Mouse (Mus musculus): Measurements from ENCODE around the gene Hcrtr2.

The Hcrtr2 gene

GRCm38 (mm10) chr9:76235945-76236503 is 87.6 kb downstream of the Hcrtr2 start:
- in situ Hi-C loops (cut with MboI, MseI) = loop anchor here (25.0 kb wide), 1 partner anchor 474 kb away; no protein-coding TSS in a partner anchor

- in situ Hi-C loops (cut with MboI, MseI) = loop anchor here (25.0 kb wide), 1 partner anchor 473 kb away; no protein-coding TSS in a partner anchor
Observed at GRCm38 (mm10) chr9:76234899-76235298, 88.8 kb downstream of the Hcrtr2 start.

GRCm38 (mm10) chr9:76230400-76230799 is 93.3 kb downstream of the Hcrtr2 start:
- in situ Hi-C loops (cut with MboI, MseI) = loop anchor here (25.0 kb wide), 1 partner anchor 468 kb away; no protein-coding TSS in a partner anchor

- in situ Hi-C loops (cut with MboI, MseI) = no loop called here
Observed at GRCm38 (mm10) chr9:76217178-76217975, 106.3 kb downstream of the Hcrtr2 start.

- in situ Hi-C loops (cut with MboI, MseI) = no loop called here
Observed at GRCm38 (mm10) chr9:76214678-76215077, 109.0 kb downstream of the Hcrtr2 start.

- in situ Hi-C loops (cut with MboI, MseI) = no loop called here
Observed at GRCm38 (mm10) chr9:76213557-76213956, 110.1 kb downstream of the Hcrtr2 start, which contains the start of gene Gfral. Gene Gfral, minus strand, starts transcription at chr9:76213657.

GRCm38 (mm10) chr9:76196917-76197316 is 126.7 kb downstream of the Hcrtr2 start:
- in situ Hi-C loops (cut with MboI, MseI) = no loop called here

- in situ Hi-C loops (cut with MboI, MseI) = no loop called here
Observed at GRCm38 (mm10) chr9:76179221-76179620, 144.4 kb downstream of the Hcrtr2 start.
